Mouse (Mus musculus) frontal cortex, adult 2 months (tissue): ENCODE measurements around the gene Slc2a4. TPM values are rescaled to one million over a fixed set of nuclear protein-coding genes. Genes with fewer than 3 reads are reported as not detected.
A peak's percentile ranks its signal among the peaks of the same experiment; 100 is the strongest.

Experiments used
- DNase-seq, 2 experiments: peaks; one replicate each; pipeline ENCODE4 v3.0.0; 2022; ENCODE audit warnings: low spot score in 1 of 2; ENCODE audit errors: extremely low spot score in 1 of 2
- polyA plus RNA-seq: library from polyadenylated mRNA; depleted of rRNA; stranded (reverse); fragments of >200 nt; gene quantifications from 2 replicates; pipeline ENCODE4 v1.2.3, GENCODE M21; 2012; rRNA removed

The Slc2a4 gene
- polyA plus RNA-seq, 1 experiment: 1.4 TPM

DNA sequence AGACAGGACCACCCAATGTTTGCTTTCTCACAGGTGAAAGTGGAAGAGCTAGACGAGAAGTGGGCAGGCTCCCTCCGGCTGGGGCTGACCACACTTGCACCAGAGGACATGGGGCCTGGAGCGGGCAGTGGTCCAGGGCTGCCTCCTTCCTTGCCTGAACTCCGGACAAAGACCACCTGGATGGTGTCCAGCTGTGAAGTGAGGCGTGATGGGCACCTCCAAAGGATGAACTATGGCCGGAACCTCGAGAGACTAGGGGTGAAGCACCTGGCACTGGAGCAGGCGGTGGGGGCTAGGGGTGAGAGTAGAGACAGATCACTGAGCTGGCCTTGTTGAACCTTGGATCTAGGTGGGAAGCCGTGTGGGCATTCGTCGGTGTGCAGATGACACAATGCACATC, 39.3 kb downstream of the Slc2a4 start:
- no peak for DNase-seq

DNA sequence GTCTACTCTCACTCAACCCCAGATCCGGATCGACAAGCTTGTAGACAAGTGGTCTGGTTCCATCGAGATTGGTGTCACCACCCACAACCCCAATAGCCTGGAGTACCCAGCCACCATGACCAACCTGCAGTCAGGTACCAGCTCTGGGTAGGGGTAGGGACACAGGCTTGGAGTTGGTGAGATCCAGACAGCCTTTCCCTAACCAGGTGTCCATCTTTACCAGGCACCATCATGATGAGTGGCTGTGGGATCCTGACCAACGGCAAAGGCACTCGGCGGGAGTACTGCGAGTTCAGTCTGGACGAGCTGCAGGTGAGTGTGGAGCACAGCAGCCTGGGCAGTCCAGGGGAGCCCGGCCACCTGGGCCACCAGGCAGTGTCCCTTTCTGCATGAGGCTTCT, 43.7 kb downstream of the Slc2a4 start:
- DNase-seq: no peak

DNA sequence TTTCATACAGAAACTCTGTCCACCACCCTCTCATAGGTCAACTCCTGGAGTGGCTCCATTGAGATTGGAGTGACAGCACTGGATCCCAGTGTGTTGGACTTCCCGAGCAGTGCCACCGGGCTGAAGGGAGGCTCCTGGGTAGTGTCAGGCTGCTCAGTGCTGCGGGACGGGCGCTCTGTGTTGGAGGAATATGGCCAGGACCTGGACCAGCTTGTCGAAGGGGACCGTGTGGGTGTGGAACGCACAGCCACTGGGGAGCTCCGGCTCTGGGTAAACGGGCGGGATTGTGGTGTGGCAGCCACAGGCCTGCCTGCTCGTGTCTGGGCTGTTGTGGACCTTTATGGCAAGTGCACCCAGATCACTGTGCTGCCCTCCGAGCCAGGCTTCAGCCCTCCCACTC, 45.0 kb downstream of the Slc2a4 start:
- DNase-seq: no peak

DNA sequence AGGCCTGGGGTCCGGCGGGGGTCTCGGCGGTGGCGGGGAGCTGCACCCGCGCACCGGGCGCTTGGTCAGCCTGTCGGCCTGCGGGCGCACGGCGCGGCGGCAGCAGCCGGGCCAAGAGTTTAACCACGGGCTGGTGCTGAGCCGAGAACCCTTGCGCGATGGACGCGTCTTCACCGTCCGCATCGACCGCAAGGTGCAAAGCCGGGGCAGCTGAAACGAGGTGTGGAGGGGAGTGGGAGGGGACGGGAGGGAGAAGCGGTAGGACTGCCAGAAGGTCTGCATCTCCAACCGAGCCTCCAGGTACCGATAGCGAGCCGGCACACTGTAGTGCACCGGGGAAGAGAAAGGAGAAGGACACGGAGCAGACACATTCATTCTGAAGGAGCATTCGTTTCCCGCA, 46.0 kb downstream of the Slc2a4 start:
- no peak for DNase-seq

DNA sequence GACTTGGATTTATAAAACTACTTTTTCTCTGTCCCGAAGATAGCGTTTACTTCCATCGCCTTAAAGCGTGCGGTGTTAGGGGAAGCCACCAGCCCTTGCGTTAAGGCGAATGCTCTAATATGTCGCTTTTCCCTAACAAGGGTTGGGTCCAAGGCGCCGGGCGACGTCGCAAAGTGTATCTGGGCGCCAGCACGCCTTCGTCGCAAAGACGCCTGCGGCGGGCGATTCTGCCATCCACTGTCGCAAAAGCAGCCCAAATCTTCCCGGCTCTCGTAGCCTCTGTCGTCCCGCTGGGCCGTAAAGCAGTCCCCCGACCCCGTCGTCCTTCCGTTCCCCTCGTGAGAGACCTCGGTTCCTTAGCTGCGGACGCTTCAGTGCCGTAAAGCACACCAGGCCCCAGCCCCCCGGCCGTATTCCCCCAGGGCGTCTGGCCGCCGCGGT, 46.6 kb downstream of the Slc2a4 start:
- DNase-seq: peak; percentile 98

DNA sequence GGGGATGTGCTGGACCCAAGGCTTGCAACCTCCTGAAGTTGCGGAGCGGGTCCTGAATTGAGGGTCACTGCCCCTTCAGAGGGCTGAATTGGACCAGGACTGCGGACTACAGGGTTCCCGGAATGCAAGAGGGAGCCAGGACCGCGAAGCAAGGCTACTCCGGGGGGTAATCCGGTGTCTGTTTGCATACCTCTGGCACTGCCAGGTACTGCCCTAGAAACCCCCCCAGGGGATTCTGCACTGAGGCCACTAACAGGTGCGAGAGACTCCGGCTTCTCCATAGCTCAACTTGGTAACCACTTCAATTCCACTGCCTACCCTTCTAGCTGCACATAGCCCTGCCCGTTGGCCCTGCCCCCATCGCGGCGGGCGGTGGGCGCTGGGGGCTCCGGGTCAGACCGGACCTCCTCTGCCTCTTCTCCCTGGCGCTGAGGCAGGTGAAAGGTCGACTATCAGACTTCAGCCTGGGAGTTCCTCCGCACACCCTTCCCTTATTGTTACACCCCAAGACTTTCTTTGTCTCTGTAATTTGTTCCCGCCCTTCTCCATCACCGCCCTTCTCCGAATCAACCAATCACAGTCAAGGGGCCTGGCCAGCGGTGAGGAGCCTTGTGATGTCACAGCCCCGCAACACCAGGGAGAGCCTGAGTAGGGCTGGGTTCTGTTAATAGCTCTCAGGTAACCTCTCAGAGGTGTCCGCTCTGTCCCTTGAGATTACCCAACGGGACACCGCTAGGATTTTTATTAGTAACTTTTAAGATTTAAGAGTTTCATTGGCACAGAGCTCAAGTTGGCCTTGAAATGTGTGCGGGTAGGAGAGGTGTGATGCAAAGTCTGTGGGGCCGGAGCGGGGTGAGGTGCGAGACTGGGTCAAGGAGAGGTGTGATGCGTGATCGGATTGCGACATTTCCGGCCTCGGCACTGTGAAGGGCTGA, 47.2 kb downstream of the Slc2a4 start, which contains the start of the genes 2810408A11Rik and Neurl4:
2810408A11Rik (minus strand) TSS at position 517 of the 935 bp plus-strand sequence.
Neurl4 (plus strand) TSS at position 602 of the 935 bp plus-strand sequence.
- peak; percentile 86 to 93 for DNase-seq

DNA sequence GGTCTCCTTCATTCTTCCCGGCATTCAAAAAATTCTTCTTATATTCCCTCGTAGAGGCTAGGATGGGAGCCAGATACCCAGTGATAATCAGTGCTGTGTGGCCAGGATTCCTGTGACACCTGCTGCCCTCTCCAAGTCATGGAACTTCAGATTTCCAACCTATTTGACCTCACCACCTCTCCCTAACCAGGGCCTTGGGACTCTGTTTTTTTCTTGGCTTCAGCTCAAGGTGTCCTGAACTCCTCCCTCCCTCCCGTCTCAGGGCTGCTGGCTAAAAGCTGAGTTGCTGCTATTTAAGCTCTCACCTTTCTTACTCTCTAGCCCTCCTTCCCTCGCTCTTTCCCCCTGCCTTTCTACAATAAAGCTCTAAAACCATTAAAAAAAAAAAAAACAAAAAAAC, 48.1 kb downstream of the Slc2a4 start:
- no peak for DNase-seq

DNA sequence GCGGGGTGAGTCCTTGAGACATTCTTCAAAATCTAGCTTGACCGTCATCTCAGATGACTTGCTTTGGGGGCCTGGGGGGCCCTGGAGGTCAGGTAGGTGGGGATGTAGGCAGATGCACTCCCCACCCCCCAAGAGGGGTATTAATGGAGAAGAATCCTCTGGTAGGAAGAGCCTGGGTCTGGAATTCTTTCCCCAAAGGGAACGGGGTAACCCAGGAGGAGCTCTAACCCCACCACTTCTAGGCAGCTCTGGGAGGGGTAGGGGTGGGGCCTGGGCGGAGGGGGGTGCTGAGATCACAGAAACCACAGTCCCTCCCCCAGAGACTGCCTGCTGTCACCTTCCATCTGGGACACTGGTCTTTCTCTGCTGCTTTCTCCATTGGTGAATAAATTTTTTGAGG, 52.7 kb downstream of the Slc2a4 start, which contains the start of gene Acap1:
Acap1 (minus strand) TSS at position 249 of the 400 bp plus-strand sequence.
- no peak for DNase-seq

DNA sequence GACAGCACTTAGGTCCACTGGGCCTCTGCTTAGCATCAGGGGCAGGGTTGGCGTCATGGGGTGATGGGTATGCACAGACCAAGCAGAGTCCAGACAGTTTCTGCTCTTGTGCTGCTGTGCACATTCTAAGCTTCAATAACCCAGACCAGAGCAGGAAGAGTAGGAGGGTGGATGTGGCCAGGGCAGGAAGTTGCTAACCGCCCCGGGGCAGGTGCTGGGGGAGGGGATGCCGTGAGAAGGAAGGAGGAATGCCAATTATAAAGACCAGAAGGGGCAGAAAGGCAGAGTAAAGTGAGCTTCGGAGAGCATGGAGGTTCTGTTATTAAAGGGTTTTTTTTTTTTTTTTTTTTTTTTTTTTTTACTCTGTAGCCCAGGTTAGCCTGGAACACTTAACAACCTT, 53.3 kb downstream of the Slc2a4 start:
- DNase-seq: no peak

Other genes with a start within 250 kb of the Slc2a4 start
- gene Polr2a, start 189.6 kb downstream of the Slc2a4 start, polyA plus RNA-seq: 30.9 and 32.6 TPM in 2 replicates
- gene Slc35g3, start 186.2 kb downstream of the Slc2a4 start, polyA plus RNA-seq: not detected in 2 replicates
- gene Zbtb4, start 182.3 kb downstream of the Slc2a4 start, polyA plus RNA-seq: 45.7 and 51.4 TPM in 2 replicates
- 1.4 and 1.9 TPM in 2 replicates for gene Chrnb1, start 152.2 kb downstream of the Slc2a4 start, polyA plus RNA-seq
- gene Fgf11, start 146.3 kb downstream of the Slc2a4 start, polyA plus RNA-seq: 18.4 and 22.0 TPM in 2 replicates
- gene Tmem102, start 142.6 kb downstream of the Slc2a4 start, polyA plus RNA-seq: 0.48 and 0.62 TPM in 2 replicates
- not detected in 2 replicates for gene Gm39566, start 132.9 kb downstream of the Slc2a4 start, polyA plus RNA-seq
- not detected in 2 replicates for gene Spem2, start 129.7 kb downstream of the Slc2a4 start, polyA plus RNA-seq
- gene Spem1, start 126.0 kb downstream of the Slc2a4 start, polyA plus RNA-seq: 0.42 and 0.58 TPM in 2 replicates
- gene Nlgn2, start 110.4 kb downstream of the Slc2a4 start, polyA plus RNA-seq: 116 and 125 TPM in 2 replicates
- 183 and 212 TPM in 2 replicates for gene Tmem256, start 109.7 kb downstream of the Slc2a4 start, polyA plus RNA-seq
- gene Plscr3, start 101.8 kb downstream of the Slc2a4 start, polyA plus RNA-seq: 33.6 and 37.6 TPM in 2 replicates
- 0.14 and 0.17 TPM in 2 replicates for gene Tnk1, start 89.5 kb downstream of the Slc2a4 start, polyA plus RNA-seq
- not detected in 2 replicates for gene Tmem95, start 70.2 kb downstream of the Slc2a4 start, polyA plus RNA-seq
- 1.6 and 1.8 TPM in 2 replicates for gene Kctd11, start 66.8 kb downstream of the Slc2a4 start, polyA plus RNA-seq
- 0.24 and 0.27 TPM in 2 replicates for gene Acap1, start 52.6 kb downstream of the Slc2a4 start, polyA plus RNA-seq
- 0.67 and 1.00 TPM in 2 replicates for gene 2810408A11Rik, start 47.2 kb downstream of the Slc2a4 start, polyA plus RNA-seq
- gene Neurl4, start 47.1 kb downstream of the Slc2a4 start, polyA plus RNA-seq: 98.0 and 101 TPM in 2 replicates
- 64.6 and 69.0 TPM in 2 replicates for gene Gps2, start 34.3 kb downstream of the Slc2a4 start, polyA plus RNA-seq
- gene Eif5a, start 26.2 kb downstream of the Slc2a4 start, polyA plus RNA-seq: 630 and 714 TPM in 2 replicates
- 20.1 and 20.6 TPM in 2 replicates for gene Ybx2, start 12.4 kb downstream of the Slc2a4 start, polyA plus RNA-seq
- gene Cldn7, start 16.6 kb upstream of the Slc2a4 start, polyA plus RNA-seq: 0.10 and 0.34 TPM in 2 replicates
- gene Ctdnep1, start 33.0 kb upstream of the Slc2a4 start, polyA plus RNA-seq: 117 and 133 TPM in 2 replicates
- gene Elp5, start 34.3 kb upstream of the Slc2a4 start, polyA plus RNA-seq: 118 and 119 TPM in 2 replicates
- gene Gabarap, start 43.0 kb upstream of the Slc2a4 start, polyA plus RNA-seq: 291 and 371 TPM in 2 replicates
- 38.9 and 42.2 TPM in 2 replicates for gene Phf23, start 47.6 kb upstream of the Slc2a4 start, polyA plus RNA-seq
- gene Dvl2, start 52.4 kb upstream of the Slc2a4 start, polyA plus RNA-seq: 34.9 and 35.3 TPM in 2 replicates
- gene Acadvl, start 67.2 kb upstream of the Slc2a4 start, polyA plus RNA-seq: 69.8 and 74.0 TPM in 2 replicates
- 697 and 762 TPM in 2 replicates for gene Dlg4, start 68.8 kb upstream of the Slc2a4 start, polyA plus RNA-seq
- 2.4 and 3.6 TPM in 2 replicates for gene Asgr1, start 105.9 kb upstream of the Slc2a4 start, polyA plus RNA-seq
- gene Asgr2, start 144.5 kb upstream of the Slc2a4 start, polyA plus RNA-seq: 0.18 and 0.46 TPM in 2 replicates
- 0.42 and 0.92 TPM in 2 replicates for gene Mgl2, start 182.1 kb upstream of the Slc2a4 start, polyA plus RNA-seq
- 0.90 and 2.4 TPM in 2 replicates for gene Clec10a, start 208.0 kb upstream of the Slc2a4 start, polyA plus RNA-seq